Mouse (Mus musculus): ENCODE measurements around the gene Actc1. TPM values are rescaled to one million over a fixed set of nuclear protein-coding genes. Genes with fewer than 3 reads are reported as not detected.

The Actc1 gene
- 11,395 and 12,800 TPM in 2 replicates for polyA plus RNA-seq (2015; fragmentation: Nextera tagmentation; extraction: Ambion mirVana)

GRCm38 (mm10) chr2:114052696-114053598 lies at the start of gene Actc1:
TSS of gene Actc1 (minus strand) at chr2:114053548.
- 10% methylated on average over 12 of the region's 14 CpGs for WGBS
- Histone ChIP-seq H3K4me3 (peak within 1 kb of the TSS; percentile 63), H3K9me3 (no peaks in the 10 kb centered on the region), H3K4me2 (peak within 1 kb of the TSS; percentile 67), H3K27ac (replicated peaks) (peak within 1 kb of the TSS; percentile 97), H3K36me3 (peaks cover 27% of the 10 kb centered on the region), H3K9ac (peak within 1 kb of the TSS; percentile 91), H3K4me1 (peaks cover 33% of the 10 kb centered on the region), H3K27me3 (replicated peaks) (no peaks in the 10 kb centered on the region)
- peak; percentile 75; the same call in 1 of the 2 replicates for ATAC-seq (ENCODE audit: extremely low read depth, insufficient number of reproducible peaks, low FRiP score, low TSS enrichment)

- no peak overlapping the region for H3K4me3 ChIP-seq
- H3K36me3 ChIP-seq: peaks cover 86% of the 10 kb centered on the region
- no peak overlapping the region for H3K27ac ChIP-seq (replicated peaks)
- H3K4me1 ChIP-seq: peaks cover 8% of the 10 kb centered on the region; the same call in 1 of the 2 replicates
- no peak for ATAC-seq (ENCODE audit: extremely low read depth, insufficient number of reproducible peaks, low FRiP score, low TSS enrichment)
- no peak overlapping the region for H3K4me2 ChIP-seq
- 82% methylated on average over 3 of the region's 3 CpGs for WGBS
- H3K9me3 ChIP-seq: no peaks in the 10 kb centered on the region
- H3K27me3 ChIP-seq (replicated peaks): no peaks in the 10 kb centered on the region
- H3K9ac ChIP-seq: no peak overlapping the region
These were observed 49.1 kb upstream of the Actc1 start for GRCm38 (mm10) chr2:114102471-114102870.

- H3K36me3 ChIP-seq: peaks cover 69% of the 10 kb centered on the region
These were observed 47.5 kb upstream of the Actc1 start for GRCm38 (mm10) chr2:114100834-114101233.

DNA sequence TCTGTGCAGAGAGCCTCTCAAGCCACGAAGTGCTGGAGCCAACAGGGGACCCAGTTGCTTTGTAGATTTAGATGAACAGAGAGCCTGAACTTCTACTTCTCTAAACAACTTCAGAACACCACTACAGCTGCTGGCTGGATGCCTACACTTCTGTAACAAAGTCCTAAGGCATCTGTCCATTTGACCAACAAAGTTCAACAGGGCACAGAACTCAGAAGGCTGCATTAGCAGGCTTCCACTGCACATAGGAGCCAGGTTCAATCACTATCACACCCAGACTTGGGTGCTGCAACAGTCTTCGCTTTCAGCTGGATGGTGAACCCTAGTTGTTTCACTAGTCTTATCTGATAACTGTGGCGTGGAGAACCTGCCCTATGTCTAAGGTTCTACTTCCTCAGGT lies 46.5 kb upstream of the Actc1 start:
- no peak for ATAC-seq (ENCODE audit: extremely low read depth, insufficient number of reproducible peaks, low FRiP score, low TSS enrichment)
- Histone ChIP-seq H3K9me3 (no peaks in the 10 kb centered on the region), H3K4me2 (no peak overlapping the region), H3K4me1 (peaks cover 8% of the 10 kb centered on the region; the same call in 1 of the 2 replicates), H3K27ac (replicated peaks) (0 out of 2 replicates have a peak overlapping the region, but pooled peaks have one; percentile 8), H3K9ac (no peak overlapping the region), H3K36me3 (peaks cover 59% of the 10 kb centered on the region), H3K4me3 (no peak overlapping the region), H3K27me3 (replicated peaks) (no peaks in the 10 kb centered on the region)
- WGBS: 70% methylated on average over 3 of the region's 3 CpGs

More at GRCm38 (mm10) chr2:114100834-114101233, 47.5 kb upstream of the Actc1 start:
- 87% methylated on average over 9 of the region's 9 CpGs for WGBS
- no peaks in the 10 kb centered on the region for H3K9me3 ChIP-seq
- no peak overlapping the region for H3K4me2 ChIP-seq
- ATAC-seq (ENCODE audit: extremely low read depth, insufficient number of reproducible peaks, low FRiP score, low TSS enrichment): no peak
- H3K9ac ChIP-seq: no peak overlapping the region
- H3K27ac ChIP-seq (replicated peaks): no peak overlapping the region
- peaks cover 8% of the 10 kb centered on the region; the same call in 1 of the 2 replicates for H3K4me1 ChIP-seq
- H3K4me3 ChIP-seq: no peak overlapping the region
- no peaks in the 10 kb centered on the region for H3K27me3 ChIP-seq (replicated peaks)

- Histone ChIP-seq H3K4me3 (no peak overlapping the region), H3K27me3 (replicated peaks) (no peaks in the 10 kb centered on the region), H3K36me3 (peaks cover 52% of the 10 kb centered on the region), H3K9me3 (no peaks in the 10 kb centered on the region), H3K4me2 (no peak overlapping the region), H3K27ac (replicated peaks) (no peak overlapping the region), H3K9ac (no peak overlapping the region), H3K4me1 (peaks cover 8% of the 10 kb centered on the region; the same call in 1 of the 2 replicates)
- WGBS: 90% methylated on average over 5 of the region's 5 CpGs
- no peak for ATAC-seq (ENCODE audit: extremely low read depth, insufficient number of reproducible peaks, low FRiP score, low TSS enrichment)
These were observed 45.8 kb upstream of the Actc1 start for GRCm38 (mm10) chr2:114099109-114099508.

DNA sequence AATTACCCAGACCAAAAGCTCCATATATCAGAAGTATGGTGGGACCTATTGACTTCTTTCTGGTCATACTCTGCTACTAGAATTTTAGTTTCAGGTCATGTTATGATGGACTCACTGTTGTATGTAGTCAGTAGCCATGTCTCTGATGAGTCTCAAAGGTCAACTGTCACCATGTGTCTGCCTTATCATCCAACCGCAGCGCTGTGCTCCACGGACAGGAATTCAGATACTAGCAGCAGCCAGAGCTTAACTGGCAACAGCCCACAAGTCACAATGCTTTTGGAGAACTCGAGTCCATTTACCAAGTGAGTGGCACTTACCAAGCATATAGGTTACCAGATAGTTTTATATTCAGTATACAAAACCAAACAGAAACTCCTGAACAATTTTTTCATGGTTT lies 44.3 kb upstream of the Actc1 start:
- H3K4me2 ChIP-seq: no peak overlapping the region
- no peak overlapping the region for H3K4me3 ChIP-seq
- ATAC-seq (ENCODE audit: extremely low read depth, insufficient number of reproducible peaks, low FRiP score, low TSS enrichment): no peak
- H3K9ac ChIP-seq: no peak overlapping the region
- H3K9me3 ChIP-seq: no peaks in the 10 kb centered on the region
- 32% methylated on average over 4 of the region's 4 CpGs for WGBS
- no peaks in the 10 kb centered on the region for H3K27me3 ChIP-seq (replicated peaks)
- H3K36me3 ChIP-seq: peaks cover 38% of the 10 kb centered on the region
- peaks cover 8% of the 10 kb centered on the region; the same call in 1 of the 2 replicates for H3K4me1 ChIP-seq
- no peak overlapping the region for H3K27ac ChIP-seq (replicated peaks)

- no peaks in the 10 kb centered on the region for H3K9me3 ChIP-seq
- H3K4me1 ChIP-seq: peaks cover 8% of the 10 kb centered on the region; the same call in 1 of the 2 replicates
- H3K27me3 ChIP-seq (replicated peaks): no peaks in the 10 kb centered on the region
- H3K4me2 ChIP-seq: no peak overlapping the region
- no peak for ATAC-seq (ENCODE audit: extremely low read depth, insufficient number of reproducible peaks, low FRiP score, low TSS enrichment)
- H3K27ac ChIP-seq (replicated peaks): no peak overlapping the region
- no peak overlapping the region for H3K9ac ChIP-seq
- 90% methylated on average over 1 of the region's 1 CpGs for WGBS
- peaks cover 29% of the 10 kb centered on the region for H3K36me3 ChIP-seq
- H3K4me3 ChIP-seq: no peak overlapping the region
These were observed 43.2 kb upstream of the Actc1 start for GRCm38 (mm10) chr2:114096570-114096969.

DNA sequence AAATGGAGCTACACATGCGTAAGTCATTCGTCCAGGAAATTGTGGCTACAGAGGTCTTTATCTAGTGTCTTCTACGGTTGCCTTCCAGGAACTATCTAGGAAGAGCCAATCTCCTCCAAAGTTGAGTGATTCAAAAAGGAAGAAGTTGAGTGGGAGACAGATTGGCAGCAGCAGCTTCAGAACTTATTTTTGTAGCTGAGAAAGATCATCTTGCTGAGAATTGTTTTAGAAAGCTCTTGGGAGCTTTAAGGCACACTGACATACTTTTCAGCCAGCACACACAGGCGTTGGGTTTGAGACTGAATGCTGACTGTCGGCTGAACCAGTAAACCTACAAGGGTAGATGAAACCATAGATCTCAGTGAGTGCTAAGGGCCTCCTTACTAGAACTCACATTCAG lies 42.0 kb upstream of the Actc1 start:
- H3K4me3 ChIP-seq: no peak overlapping the region
- H3K27me3 ChIP-seq (replicated peaks): no peaks in the 10 kb centered on the region
- H3K36me3 ChIP-seq: peaks cover 17% of the 10 kb centered on the region
- no peak overlapping the region for H3K27ac ChIP-seq (replicated peaks)
- H3K9ac ChIP-seq: no peak overlapping the region
- no peaks in the 10 kb centered on the region for H3K9me3 ChIP-seq
- no peak overlapping the region for H3K4me2 ChIP-seq
- peaks cover 8% of the 10 kb centered on the region; the same call in 1 of the 2 replicates for H3K4me1 ChIP-seq
- no peak for ATAC-seq (ENCODE audit: extremely low read depth, insufficient number of reproducible peaks, low FRiP score, low TSS enrichment)
- 82% methylated on average over 5 of the region's 5 CpGs for WGBS

- ATAC-seq (ENCODE audit: extremely low read depth, insufficient number of reproducible peaks, low FRiP score, low TSS enrichment): no peak
- peaks cover 11% of the 10 kb centered on the region for H3K36me3 ChIP-seq
- H3K9ac ChIP-seq: no peak overlapping the region
- no peak overlapping the region for H3K4me3 ChIP-seq
- no peak overlapping the region for H3K27ac ChIP-seq (replicated peaks)
- H3K4me1 ChIP-seq: peaks cover 5% of the 10 kb centered on the region; the same call in 1 of the 2 replicates
- H3K27me3 ChIP-seq (replicated peaks): no peaks in the 10 kb centered on the region
- 92% methylated on average over 1 of the region's 1 CpGs for WGBS
- no peaks in the 10 kb centered on the region for H3K9me3 ChIP-seq
- no peak overlapping the region for H3K4me2 ChIP-seq
These were observed 41.3 kb upstream of the Actc1 start for GRCm38 (mm10) chr2:114094696-114095095.

GRCm38 (mm10) chr2:114093577-114093976 lies 40.2 kb upstream of the Actc1 start:
- no peaks in the 10 kb centered on the region for H3K4me1 ChIP-seq
- H3K4me3 ChIP-seq: no peak overlapping the region
- no peak overlapping the region for H3K9ac ChIP-seq
- H3K36me3 ChIP-seq: no peaks in the 10 kb centered on the region
- H3K27me3 ChIP-seq (replicated peaks): no peaks in the 10 kb centered on the region
- ATAC-seq (ENCODE audit: extremely low read depth, insufficient number of reproducible peaks, low FRiP score, low TSS enrichment): no peak
- no peak overlapping the region for H3K4me2 ChIP-seq
- WGBS: 78% methylated on average over 9 of the region's 9 CpGs
- no peak overlapping the region for H3K27ac ChIP-seq (replicated peaks)
- no peaks in the 10 kb centered on the region for H3K9me3 ChIP-seq

GRCm38 (mm10) chr2:114089862-114090261 lies 36.5 kb upstream of the Actc1 start:
- Histone ChIP-seq H3K4me2 (no peak overlapping the region), H3K36me3 (no peaks in the 10 kb centered on the region), H3K27me3 (replicated peaks) (no peaks in the 10 kb centered on the region), H3K9ac (no peak overlapping the region), H3K4me1 (no peaks in the 10 kb centered on the region), H3K27ac (replicated peaks) (no peak overlapping the region), H3K9me3 (no peaks in the 10 kb centered on the region), H3K4me3 (no peak overlapping the region)
- no peak for ATAC-seq (ENCODE audit: extremely low read depth, insufficient number of reproducible peaks, low FRiP score, low TSS enrichment)
- WGBS: 76% methylated on average over 3 of the region's 3 CpGs
